Mouse (Mus musculus) limb, embryonic 11.5 days (tissue): ENCODE measurements around the gene Alx3. TPM values are rescaled to one million over a fixed set of nuclear protein-coding genes. Genes with fewer than 3 reads are reported as not detected.

Source experiments
- ATAC-seq: fragments of 200-750 bp; cut with Nextera tagmentation; 2 replicates; pipeline ENCODE4 v1.8.0; 2017; ENCODE audit warnings: low read depth; ENCODE audit not compliant: insufficient number of reproducible peaks, low FRiP score, low TSS enrichment
- DNase-seq: peaks from one replicate; pipeline ENCODE4 v3.0.0-alpha.2; 2015; ENCODE audit warnings: low spot score
- H3K27ac ChIP-seq: fragments of 300-500 bp; sonication (generic); replicated peaks from 2 replicates; pipeline ENCODE4 v1.5.1; 2014; ENCODE audit warnings: low read depth, mild to moderate bottlenecking, low read length
- H3K27me3 ChIP-seq: fragments of 300-500 bp; sonication (generic); 2 replicates; pipeline ENCODE4 v1.6.1; 2014; ENCODE audit warnings: mild to moderate bottlenecking, low read length, mixed read lengths; ENCODE audit not compliant: control insufficient read depth, insufficient read depth
- H3K36me3 ChIP-seq: fragments of 300-500 bp; sonication (generic); 2 replicates; pipeline ENCODE4 v1.6.1; 2014; ENCODE audit warnings: mild to moderate bottlenecking, low read length, moderate library complexity, mixed read lengths; ENCODE audit not compliant: control insufficient read depth, insufficient read depth
- H3K4me1 ChIP-seq: fragments of 300-500 bp; sonication (generic); 2 replicates; pipeline ENCODE4 v1.6.1; 2014; ENCODE audit warnings: low read length, mixed read lengths; ENCODE audit not compliant: control insufficient read depth, insufficient read depth
- H3K4me2 ChIP-seq: fragments of 300-500 bp; sonication (generic); 2 replicates; pipeline ENCODE4 v1.6.1; 2014; ENCODE audit warnings: low read depth, mild to moderate bottlenecking, moderate library complexity; ENCODE audit not compliant: severe bottlenecking
- H3K4me3 ChIP-seq: fragments of 300-500 bp; sonication (generic); 2 replicates; pipeline ENCODE4 v1.5.1; 2014; ENCODE audit warnings: low read depth, low read length
- H3K9ac ChIP-seq: fragments of 300-500 bp; sonication (generic); 2 replicates; pipeline ENCODE4 v1.6.1; 2014; ENCODE audit warnings: mild to moderate bottlenecking, low read length
- H3K9me3 ChIP-seq: fragments of 300-500 bp; sonication (generic); 2 replicates; pipeline ENCODE4 v1.6.1; 2016; ENCODE audit warnings: low read length; ENCODE audit not compliant: control insufficient read depth
- whole genome bisulfite sequencing: fragments of 180-500 bp; shearing (Covaris S2); extraction: QIAGEN DNeasy Blood & Tissue Kit; methylation state at CpG from one replicate; pipeline ENCODE4 v1.1.7; 2014; 5-methylcytosine and 5-hydroxymethylcytosine counted together
- polyA plus RNA-seq: library from polyadenylated mRNA; unstranded; fragments of >200 nt; fragmentation: Nextera tagmentation; extraction: Ambion mirVana; gene quantifications from 2 replicates; pipeline ENCODE4 v1.2.1, GENCODE M21; 2014

Gene Alx3
- polyA plus RNA-seq, 1 experiment from 2014 or later, result 20.2 TPM

- no peak for ATAC-seq
- Histone ChIP-seq H3K27ac (no peak overlapping the region), H3K9me3 (no peaks in the 10 kb centered on the region), H3K4me1 (peaks cover 12% of the 10 kb centered on the region), H3K9ac (no peak overlapping the region), H3K4me3 (no peak overlapping the region), H3K4me2 (no peak overlapping the region), H3K27me3 (peaks cover 4% of the 10 kb centered on the region), H3K36me3 (no peaks in the 10 kb centered on the region)
- WGBS, result 18% methylated on average over 4 of the region's 4 CpGs
- peak; percentile 83 for DNase-seq
Observed at GRCm38 (mm10) chr3:107579466-107579865, 15.4 kb upstream of the Alx3 start.

DNA sequence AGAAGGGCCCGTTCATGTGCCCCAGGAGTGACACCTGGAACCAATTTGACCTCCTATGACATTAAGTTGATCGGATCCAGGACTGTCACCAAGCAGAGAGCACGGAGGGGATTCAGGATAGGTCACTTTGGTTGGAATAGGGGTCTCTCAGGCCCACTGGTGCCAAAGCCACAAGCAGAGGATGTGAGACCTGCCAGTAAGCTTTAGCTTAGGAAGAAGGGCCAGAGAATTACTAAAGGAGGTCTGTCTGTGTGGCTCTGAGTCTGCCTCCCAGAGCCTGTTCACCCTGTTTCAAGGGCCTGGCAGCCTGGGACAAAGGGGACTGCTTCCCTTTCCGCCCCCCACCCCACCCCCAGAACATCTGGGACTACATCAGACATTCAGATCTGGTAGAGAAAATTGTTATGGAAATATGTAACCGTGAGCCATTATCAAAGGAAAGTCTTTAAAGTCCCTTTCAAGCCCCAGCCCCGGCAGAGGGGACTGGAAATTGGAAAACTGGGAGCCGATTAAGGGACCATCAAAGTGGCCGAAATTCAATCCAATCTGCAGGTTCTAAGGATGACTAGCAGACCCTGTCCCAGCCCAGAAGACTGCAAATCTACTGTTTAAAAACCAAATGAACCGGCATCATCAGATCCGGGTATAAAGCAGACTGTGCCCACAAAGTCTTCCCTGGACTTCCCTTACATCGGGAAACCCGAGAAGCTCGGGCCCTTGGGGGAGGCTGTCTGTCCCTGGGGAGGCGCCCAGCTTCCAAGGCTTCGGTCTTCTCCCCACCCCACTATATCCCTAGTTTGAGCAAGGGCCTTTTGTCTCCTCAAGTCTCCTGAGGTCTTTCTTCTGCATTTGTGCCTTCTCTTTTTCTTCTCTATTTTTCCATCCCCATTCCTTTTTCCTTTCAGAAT, 13.5 kb upstream of the Alx3 start:
- Histone ChIP-seq H3K27ac (no peak overlapping the region), H3K4me3 (no peak overlapping the region), H3K4me2 (peak overlapping the region; percentile 27), H3K27me3 (peaks cover 4% of the 10 kb centered on the region), H3K36me3 (no peaks in the 10 kb centered on the region), H3K9me3 (no peaks in the 10 kb centered on the region), H3K9ac (no peak overlapping the region; the same call in 1 of the 2 replicates), H3K4me1 (peaks cover 17% of the 10 kb centered on the region)
- WGBS, result 3% methylated on average over 15 of the region's 15 CpGs
- no peak for DNase-seq
- ATAC-seq, result no peak

DNA sequence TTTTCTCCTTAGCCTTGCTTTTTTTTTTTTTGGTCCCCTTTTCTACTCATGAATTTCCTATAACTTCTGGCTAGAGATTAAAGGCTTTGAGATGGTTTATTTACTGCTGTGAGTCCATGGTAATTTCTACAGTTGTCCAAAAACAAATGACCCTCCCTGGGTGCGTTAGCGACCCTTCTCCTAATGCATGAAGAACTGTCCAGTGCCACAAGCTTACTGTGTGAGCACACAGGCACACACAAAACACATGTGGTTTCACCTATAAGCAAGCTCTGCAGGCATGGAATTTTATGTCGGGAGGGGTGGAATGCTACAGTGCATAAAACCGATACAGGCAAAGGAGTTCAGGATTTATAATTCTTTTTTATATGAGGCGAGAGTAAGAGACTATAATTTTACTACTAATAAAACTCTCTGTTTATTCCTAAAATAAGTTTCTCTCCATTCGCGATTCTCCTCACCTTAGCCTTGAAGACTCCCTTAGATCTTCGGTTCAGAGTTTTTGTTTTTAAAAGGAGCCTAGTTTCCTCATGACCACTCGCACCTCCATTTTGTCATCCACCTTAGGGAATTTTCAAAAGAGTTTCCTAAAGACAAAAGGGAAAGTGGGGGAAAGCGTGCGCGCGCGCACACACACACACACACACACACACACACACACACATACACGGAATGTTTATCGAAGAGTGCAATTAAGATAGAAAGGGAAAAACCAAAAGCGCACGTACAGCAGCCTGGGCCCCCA, 12.5 kb upstream of the Alx3 start:
- Histone ChIP-seq H3K9me3 (no peaks in the 10 kb centered on the region), H3K27ac (no peak overlapping the region), H3K4me1 (peaks cover 17% of the 10 kb centered on the region), H3K9ac (peak overlapping the region; percentile 41), H3K4me2 (peak overlapping the region; percentile 85), H3K27me3 (peaks cover 4% of the 10 kb centered on the region), H3K36me3 (no peaks in the 10 kb centered on the region), H3K4me3 (peak overlapping the region; percentile 35)
- WGBS, result 2% methylated on average over 18 of the region's 18 CpGs
- DNase-seq (peak; percentile 54), ATAC-seq (no peak)

GRCm38 (mm10) chr3:107582875-107583767, 11.7 kb upstream of the Alx3 start:
- ATAC-seq (no peak), DNase-seq (peak; percentile 70)
- H3K9me3 ChIP-seq, result no peaks in the 10 kb centered on the region
- H3K36me3 ChIP-seq, result no peaks in the 10 kb centered on the region
- peak overlapping the region; percentile 85 for H3K4me2 ChIP-seq
- peaks cover 4% of the 10 kb centered on the region for H3K27me3 ChIP-seq
- WGBS, result under 1% methylated on average over 65 of the region's 65 CpGs
- no peak overlapping the region for H3K27ac ChIP-seq
- H3K4me1 ChIP-seq, result peaks cover 17% of the 10 kb centered on the region
- H3K9ac ChIP-seq, result peak overlapping the region; percentile 41
- H3K4me3 ChIP-seq, result peak overlapping the region; percentile 35

GRCm38 (mm10) chr3:107583893-107584292, 10.9 kb upstream of the Alx3 start:
- peak overlapping the region; percentile 85; the same call in 1 of the 2 replicates for H3K4me2 ChIP-seq
- DNase-seq (no peak), ATAC-seq (no peak)
- no peak overlapping the region for H3K9ac ChIP-seq
- H3K9me3 ChIP-seq, result no peaks in the 10 kb centered on the region
- peaks cover 7% of the 10 kb centered on the region for H3K27me3 ChIP-seq
- peaks cover 17% of the 10 kb centered on the region for H3K4me1 ChIP-seq
- H3K4me3 ChIP-seq, result no peak overlapping the region
- WGBS, result 12% methylated on average over 1 of the region's 1 CpGs
- H3K27ac ChIP-seq, result no peak overlapping the region
- H3K36me3 ChIP-seq, result no peaks in the 10 kb centered on the region

- Histone ChIP-seq H3K4me3 (no peak overlapping the region), H3K4me1 (peaks cover 9% of the 10 kb centered on the region), H3K4me2 (no peak overlapping the region), H3K27ac (no peak overlapping the region), H3K9me3 (no peaks in the 10 kb centered on the region), H3K36me3 (no peaks in the 10 kb centered on the region), H3K27me3 (peaks cover 3% of the 10 kb centered on the region; the same call in 1 of the 2 replicates), H3K9ac (no peak overlapping the region)
- ATAC-seq (no peak), DNase-seq (no peak)
- 69% methylated on average over 6 of the region's 6 CpGs for WGBS
Observed at GRCm38 (mm10) chr3:107586504-107586903, 8.3 kb upstream of the Alx3 start.

- WGBS, result 85% methylated on average over 1 of the region's 1 CpGs
- H3K4me3 ChIP-seq, result no peak overlapping the region
- H3K9ac ChIP-seq, result no peak overlapping the region
- no peak overlapping the region for H3K4me2 ChIP-seq
- no peak for ATAC-seq
- H3K4me1 ChIP-seq, result peaks cover 15% of the 10 kb centered on the region
- H3K27ac ChIP-seq, result no peak overlapping the region
- no peaks in the 10 kb centered on the region for H3K9me3 ChIP-seq
- 0 out of 2 replicates have a peak, but pooled peaks cover 12% of the 10 kb centered on the region for H3K27me3 ChIP-seq
- no peaks in the 10 kb centered on the region for H3K36me3 ChIP-seq
- no peak for DNase-seq
Observed at GRCm38 (mm10) chr3:107591612-107592011, 3.2 kb upstream of the Alx3 start.

GRCm38 (mm10) chr3:107593632-107594031, 1.2 kb upstream of the Alx3 start:
- DNase-seq (peak; percentile 64), ATAC-seq (no peak)
- Histone ChIP-seq H3K4me3 (no peak overlapping the region), H3K27ac (no peak overlapping the region), H3K4me1 (peaks cover 28% of the 10 kb centered on the region), H3K9me3 (no peaks in the 10 kb centered on the region), H3K36me3 (no peaks in the 10 kb centered on the region), H3K4me2 (no peak overlapping the region), H3K9ac (no peak overlapping the region), H3K27me3 (peaks cover 19% of the 10 kb centered on the region)
- 2% methylated on average over 2 of the region's 2 CpGs for whole genome bisulfite sequencing
